Mouse (Mus musculus) forebrain, embryonic 13.5 days (tissue): ENCODE data around the gene Phyhd1. TPM values are rescaled to one million over a fixed set of nuclear protein-coding genes. Genes with fewer than 3 reads are reported as not detected.

Source experiments
- ATAC-seq: fragments of 200-750 bp; cut with Nextera tagmentation; 2 replicates; pipeline ENCODE4 v1.8.0; 2017
- H3K27ac ChIP-seq: fragments of 300-500 bp; sonication (generic); 2 replicates; pipeline ENCODE4 v1.5.1; 2015; ENCODE audit warnings: inconsistent platforms, mild to moderate bottlenecking, moderate library complexity
- H3K27me3 ChIP-seq: fragments of 300-500 bp; sonication (generic); 2 replicates; pipeline ENCODE4 v1.6.1; 2015; ENCODE audit warnings: mild to moderate bottlenecking, inconsistent platforms
- H3K36me3 ChIP-seq: fragments of 300-500 bp; sonication (generic); 2 replicates; pipeline ENCODE4 v1.6.1; 2015; ENCODE audit warnings: mild to moderate bottlenecking, inconsistent platforms; ENCODE audit not compliant: poor library complexity, severe bottlenecking
- H3K4me1 ChIP-seq: fragments of 300-500 bp; sonication (generic); 2 replicates; pipeline ENCODE4 v1.6.1; 2015; ENCODE audit warnings: inconsistent platforms
- H3K4me2 ChIP-seq: fragments of 300-500 bp; sonication (generic); 2 replicates; pipeline ENCODE4 v1.6.1; 2015; ENCODE audit warnings: inconsistent platforms, mild to moderate bottlenecking, moderate library complexity
- H3K4me3 ChIP-seq: fragments of 300-500 bp; sonication (generic); 2 replicates; pipeline ENCODE4 v1.5.1; 2015; ENCODE audit warnings: mild to moderate bottlenecking, inconsistent platforms
- H3K9ac ChIP-seq: fragments of 300-500 bp; sonication (generic); 2 replicates; pipeline ENCODE4 v1.6.1; 2015; ENCODE audit warnings: mild to moderate bottlenecking, inconsistent platforms
- H3K9me3 ChIP-seq: fragments of 300-500 bp; sonication (generic); replicated peaks from 2 replicates; pipeline ENCODE4 v1.6.1; 2016; ENCODE audit warnings: inconsistent platforms
- WGBS: fragments of 180-500 bp; shearing (Covaris S2); methylation state at CpG from one replicate; pipeline ENCODE4 v1.1.7; 2015; 5-methylcytosine and 5-hydroxymethylcytosine counted together
- polyA plus RNA-seq: library from polyadenylated mRNA; unstranded; fragments of >200 nt; fragmentation: Nextera tagmentation; extraction: Ambion mirVana; gene quantifications from 2 replicates; pipeline ENCODE4 v1.2.1, GENCODE M21; 2015

Phyhd1 gene
- polyA plus RNA-seq, result 5.3 and 6.8 TPM in 2 replicates

GRCm38 (mm10) chr2:30265767-30266253 is at the start of gene Phyhd1:
Gene Phyhd1, plus strand, starts transcription at chr2:30266203.
- no peaks in the 10 kb centered on the region for H3K9me3 ChIP-seq
- ATAC-seq, result no peak
- peak within 1 kb of the TSS; percentile 70 for H3K27ac ChIP-seq
- H3K9ac ChIP-seq, result peak within 1 kb of the TSS; percentile 22; the same call in 1 of the 2 replicates
- H3K4me3 ChIP-seq, result no peak within 1 kb of the TSS
- no peak within 1 kb of the TSS for H3K4me2 ChIP-seq
- no peaks in the 10 kb centered on the region for H3K27me3 ChIP-seq
- H3K36me3 ChIP-seq, result peaks cover 48% of the 10 kb centered on the region
- peaks cover 51% of the 10 kb centered on the region for H3K4me1 ChIP-seq
- 38% methylated on average over 5 of the region's 5 CpGs for WGBS

- Histone ChIP-seq H3K4me2 (no peak overlapping the region), H3K9me3 (no peaks in the 10 kb centered on the region), H3K27ac (no peak overlapping the region), H3K9ac (no peak overlapping the region), H3K4me3 (no peak overlapping the region), H3K4me1 (no peaks in the 10 kb centered on the region), H3K36me3 (no peaks in the 10 kb centered on the region), H3K27me3 (no peaks in the 10 kb centered on the region)
- ATAC-seq, result no peak
- 94% methylated on average over 5 of the region's 5 CpGs for WGBS
Measured at GRCm38 (mm10) chr2:30216293-30216692, 49.7 kb upstream of the Phyhd1 start.

- H3K4me1 ChIP-seq, result peaks cover 29% of the 10 kb centered on the region
- no peak overlapping the region for H3K4me2 ChIP-seq
- H3K27me3 ChIP-seq, result no peaks in the 10 kb centered on the region
- ATAC-seq, result no peak
- peaks cover 10% of the 10 kb centered on the region for H3K36me3 ChIP-seq
- no peak overlapping the region for H3K27ac ChIP-seq
- H3K9me3 ChIP-seq, result 0 out of 2 replicates have a peak, but pooled peaks cover 3% of the 10 kb centered on the region
- 90% methylated on average over 5 of the region's 5 CpGs for WGBS
- no peak overlapping the region for H3K9ac ChIP-seq
- H3K4me3 ChIP-seq, result no peak overlapping the region
Measured at GRCm38 (mm10) chr2:30235593-30235992, 30.4 kb upstream of the Phyhd1 start.

- Histone ChIP-seq H3K9me3 (no peaks in the 10 kb centered on the region), H3K4me3 (peak overlapping the region; percentile 81), H3K4me2 (peak overlapping the region; percentile 77), H3K27me3 (no peaks in the 10 kb centered on the region), H3K9ac (peak overlapping the region; percentile 67), H3K4me1 (peaks cover 29% of the 10 kb centered on the region), H3K27ac (peak overlapping the region; percentile 26; the same call in 1 of the 2 replicates), H3K36me3 (peaks cover 20% of the 10 kb centered on the region)
- 4% methylated on average over 18 of the region's 18 CpGs for WGBS
- 0 out of 2 replicates have a peak, but pooled peaks have one; percentile 2 for ATAC-seq
Measured at GRCm38 (mm10) chr2:30236426-30237198, 29.4 kb upstream of the Phyhd1 start.

GRCm38 (mm10) chr2:30237199-30237880 is 28.7 kb upstream of the Phyhd1 start, which contains the start of gene Lrrc8a:
Gene Lrrc8a, plus strand, starts transcription at chr2:30237715.
- Histone ChIP-seq H3K4me1 (peaks cover 32% of the 10 kb centered on the region), H3K27me3 (no peaks in the 10 kb centered on the region), H3K4me3 (peak within 1 kb of the TSS; percentile 81), H3K27ac (peak within 1 kb of the TSS; percentile 89), H3K4me2 (peak within 1 kb of the TSS; percentile 77), H3K9me3 (no peaks in the 10 kb centered on the region), H3K36me3 (peaks cover 27% of the 10 kb centered on the region), H3K9ac (peak within 1 kb of the TSS; percentile 88)
- peak; percentile 99 for ATAC-seq
- 0% methylated on average over 45 of the region's 67 CpGs for WGBS

GRCm38 (mm10) chr2:30237881-30238280 is 28.1 kb upstream of the Phyhd1 start:
- H3K4me1 ChIP-seq, result peaks cover 35% of the 10 kb centered on the region
- peak overlapping the region; percentile 89 for H3K27ac ChIP-seq
- H3K36me3 ChIP-seq, result peaks cover 33% of the 10 kb centered on the region
- H3K9me3 ChIP-seq, result no peaks in the 10 kb centered on the region
- peak overlapping the region; percentile 88 for H3K9ac ChIP-seq
- WGBS, result 0% methylated on average over 21 of the region's 42 CpGs
- H3K4me3 ChIP-seq, result peak overlapping the region; percentile 81
- peak overlapping the region; percentile 77 for H3K4me2 ChIP-seq
- peak; percentile 89 for ATAC-seq
- no peaks in the 10 kb centered on the region for H3K27me3 ChIP-seq

- H3K9ac ChIP-seq, result peak overlapping the region; percentile 88
- H3K4me1 ChIP-seq, result peaks cover 35% of the 10 kb centered on the region
- H3K9me3 ChIP-seq, result no peaks in the 10 kb centered on the region
- peak overlapping the region; percentile 81 for H3K4me3 ChIP-seq
- H3K27ac ChIP-seq, result no peak overlapping the region
- H3K36me3 ChIP-seq, result peaks cover 44% of the 10 kb centered on the region
- no peaks in the 10 kb centered on the region for H3K27me3 ChIP-seq
- peak overlapping the region; percentile 77 for H3K4me2 ChIP-seq
- 79% methylated on average over 3 of the region's 3 CpGs for WGBS
- no peak for ATAC-seq
Measured at GRCm38 (mm10) chr2:30238906-30239465, 27.0 kb upstream of the Phyhd1 start.

GRCm38 (mm10) chr2:30239777-30240176 is 26.2 kb upstream of the Phyhd1 start:
- Histone ChIP-seq H3K36me3 (peaks cover 52% of the 10 kb centered on the region), H3K4me3 (0 out of 2 replicates have a peak overlapping the region, but pooled peaks have one; percentile 81), H3K9ac (peak overlapping the region; percentile 88; the same call in 1 of the 2 replicates), H3K9me3 (no peaks in the 10 kb centered on the region), H3K27ac (no peak overlapping the region), H3K27me3 (no peaks in the 10 kb centered on the region), H3K4me2 (peak overlapping the region; percentile 77; the same call in 1 of the 2 replicates), H3K4me1 (peaks cover 35% of the 10 kb centered on the region)
- WGBS, result 81% methylated on average over 4 of the region's 4 CpGs
- ATAC-seq, result no peak

GRCm38 (mm10) chr2:30240267-30240666 is 25.7 kb upstream of the Phyhd1 start, which contains the start of gene Gm28035:
Gene Gm28035, plus strand, starts transcription at chr2:30240567.
- Histone ChIP-seq H3K4me1 (peaks cover 35% of the 10 kb centered on the region), H3K27me3 (no peaks in the 10 kb centered on the region), H3K4me3 (0 out of 2 replicates have a peak within 1 kb of the TSS, but pooled peaks have one; percentile 81), H3K9ac (peak within 1 kb of the TSS; percentile 88), H3K27ac (no peak within 1 kb of the TSS), H3K36me3 (peaks cover 57% of the 10 kb centered on the region), H3K9me3 (no peaks in the 10 kb centered on the region), H3K4me2 (peak within 1 kb of the TSS; percentile 77; the same call in 1 of the 2 replicates)
- no peak for ATAC-seq
- WGBS, result 80% methylated on average over 2 of the region's 2 CpGs

- Histone ChIP-seq H3K36me3 (peaks cover 71% of the 10 kb centered on the region), H3K9me3 (no peaks in the 10 kb centered on the region), H3K4me1 (peaks cover 27% of the 10 kb centered on the region), H3K27me3 (no peaks in the 10 kb centered on the region), H3K4me2 (no peak overlapping the region), H3K4me3 (no peak overlapping the region), H3K27ac (no peak overlapping the region), H3K9ac (0 out of 2 replicates have a peak overlapping the region, but pooled peaks have one; percentile 26)
- ATAC-seq, result no peak
- 61% methylated on average over 4 of the region's 4 CpGs for WGBS
Measured at GRCm38 (mm10) chr2:30242509-30242908, 23.5 kb upstream of the Phyhd1 start.

GRCm38 (mm10) chr2:30243391-30243790 is 22.6 kb upstream of the Phyhd1 start:
- WGBS, result 98% methylated on average over 4 of the region's 4 CpGs
- Histone ChIP-seq H3K27me3 (no peaks in the 10 kb centered on the region), H3K4me3 (no peak overlapping the region), H3K27ac (no peak overlapping the region), H3K36me3 (peaks cover 80% of the 10 kb centered on the region), H3K9ac (no peak overlapping the region), H3K4me2 (no peak overlapping the region), H3K4me1 (peaks cover 24% of the 10 kb centered on the region), H3K9me3 (no peaks in the 10 kb centered on the region)
- no peak for ATAC-seq
